Mouse (Mus musculus) intestine, embryonic 16.5 days (tissue): ENCODE data around the gene Palm3. TPM values are rescaled to one million over a fixed set of nuclear protein-coding genes. Genes with fewer than 3 reads are reported as not detected.
"Not testable (repeated sequence)": the region's sequence is repeated elsewhere in the genome, so short reads cannot be mapped to it uniquely, and the experiment has no call there.

Source experiments
- ATAC-seq: fragments of 200-750 bp; cut with Nextera tagmentation; 2 replicates; pipeline ENCODE4 v1.8.0; 2017; ENCODE audit warnings: moderate TSS enrichment, moderate library complexity
- H3K27ac ChIP-seq: fragments of 300-500 bp; sonication (generic); 2 replicates; pipeline ENCODE4 v1.5.1; 2014; ENCODE audit warnings: mild to moderate bottlenecking, low read length
- H3K27me3 ChIP-seq: fragments of 300-500 bp; sonication (generic); replicated peaks from 2 replicates; pipeline ENCODE4 v1.6.1; 2014; ENCODE audit warnings: low read length, control low read depth, mixed read lengths; ENCODE audit not compliant: control insufficient read depth, insufficient read depth
- H3K36me3 ChIP-seq: fragments of 300-500 bp; sonication (generic); 2 replicates; pipeline ENCODE4 v1.6.1; 2014; ENCODE audit warnings: low read length, control low read depth; ENCODE audit not compliant: control insufficient read depth, insufficient read depth
- H3K4me1 ChIP-seq: fragments of 300-500 bp; sonication (generic); 2 replicates; pipeline ENCODE4 v1.6.1; 2014; ENCODE audit warnings: low read length, control low read depth, mixed read lengths; ENCODE audit not compliant: control insufficient read depth, insufficient read depth
- H3K4me2 ChIP-seq: fragments of 300-500 bp; sonication (generic); 2 replicates; pipeline ENCODE4 v1.6.1; 2014; ENCODE audit warnings: low read depth, low read length, control low read depth
- H3K4me3 ChIP-seq: fragments of 300-500 bp; sonication (generic); 2 replicates; pipeline ENCODE4 v1.5.1; 2014; ENCODE audit warnings: mild to moderate bottlenecking, low read length
- H3K9ac ChIP-seq: fragments of 300-500 bp; sonication (generic); 2 replicates; pipeline ENCODE4 v1.6.1; 2014; ENCODE audit warnings: low read depth, low read length
- H3K9me3 ChIP-seq: fragments of 300-500 bp; sonication (generic); 2 replicates; pipeline ENCODE4 v1.6.1; 2016; ENCODE audit warnings: low read length, control low read depth; ENCODE audit not compliant: control insufficient read depth
- WGBS: fragments of 180-500 bp; shearing (Covaris S2); extraction: QIAGEN DNeasy Blood & Tissue Kit; methylation state at CpG from one replicate; pipeline ENCODE4 v1.1.7; 2014; 5-methylcytosine and 5-hydroxymethylcytosine counted together
- polyA plus RNA-seq: library from polyadenylated mRNA; unstranded; fragments of >200 nt; fragmentation: Nextera tagmentation; extraction: Ambion mirVana; gene quantifications from 2 replicates; pipeline ENCODE4 v1.2.1, GENCODE M21; 2015

Gene Palm3
- polyA plus RNA-seq, 1 experiment from 2014 or later, result 6.4 TPM

DNA sequence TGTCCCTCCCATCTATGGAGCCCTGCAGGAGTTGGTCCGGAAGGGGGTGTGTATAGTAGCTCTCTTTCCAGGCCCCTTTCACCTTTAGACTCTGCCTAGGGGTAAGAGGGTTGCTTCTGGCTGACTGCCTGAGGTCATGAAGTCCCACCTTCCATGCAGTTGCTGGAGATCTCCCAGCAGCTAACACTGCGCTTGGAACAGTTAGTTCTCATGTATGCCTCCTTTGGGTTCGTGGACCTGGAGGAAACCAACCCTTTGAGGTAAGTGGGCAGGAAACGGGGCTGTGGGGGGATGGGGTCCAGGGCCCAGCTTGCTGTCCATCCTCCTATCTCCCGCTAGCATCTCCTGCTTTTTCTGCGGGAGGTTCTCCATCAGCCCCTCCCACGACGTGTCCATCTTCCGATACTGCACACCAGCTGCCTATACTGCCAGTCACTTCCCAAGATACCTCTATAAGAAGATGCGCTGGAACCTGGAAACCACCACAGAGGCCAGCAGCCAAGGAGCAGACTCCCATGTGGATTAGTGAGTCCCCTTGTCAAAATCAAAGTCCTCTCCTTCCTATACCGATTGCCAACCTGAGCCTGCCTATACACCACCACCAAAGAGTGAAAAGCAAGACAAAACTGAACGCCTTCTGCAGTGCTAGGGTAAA, 18.2 kb upstream of the Palm3 start:
- Histone ChIP-seq H3K36me3 (no peaks in the 10 kb centered on the region), H3K9ac (0 out of 2 replicates have a peak overlapping the region, but pooled peaks have one; percentile 3), H3K27me3 (no peaks in the 10 kb centered on the region), H3K9me3 (no peaks in the 10 kb centered on the region), H3K4me2 (0 out of 2 replicates have a peak overlapping the region, but pooled peaks have one; percentile 92), H3K4me1 (peaks cover 36% of the 10 kb centered on the region), H3K27ac (peak overlapping the region; percentile 12; the same call in 1 of the 2 replicates), H3K4me3 (no peak overlapping the region)
- no peak for ATAC-seq
- 67% methylated on average over 12 of the region's 12 CpGs for WGBS

- Histone ChIP-seq H3K4me2 (peak overlapping the region; percentile 92), H3K9ac (peak overlapping the region; percentile 83), H3K27me3 (no peaks in the 10 kb centered on the region), H3K27ac (peak overlapping the region; percentile 89; the same call in 1 of the 2 replicates), H3K4me3 (peak overlapping the region; percentile 66), H3K9me3 (no peaks in the 10 kb centered on the region), H3K4me1 (peaks cover 36% of the 10 kb centered on the region), H3K36me3 (no peaks in the 10 kb centered on the region)
- WGBS, result 74% methylated on average over 6 of the region's 6 CpGs
- ATAC-seq, result no peak
These were observed 17.5 kb upstream of the Palm3 start for GRCm38 (mm10) chr8:84003612-84004246.

DNA sequence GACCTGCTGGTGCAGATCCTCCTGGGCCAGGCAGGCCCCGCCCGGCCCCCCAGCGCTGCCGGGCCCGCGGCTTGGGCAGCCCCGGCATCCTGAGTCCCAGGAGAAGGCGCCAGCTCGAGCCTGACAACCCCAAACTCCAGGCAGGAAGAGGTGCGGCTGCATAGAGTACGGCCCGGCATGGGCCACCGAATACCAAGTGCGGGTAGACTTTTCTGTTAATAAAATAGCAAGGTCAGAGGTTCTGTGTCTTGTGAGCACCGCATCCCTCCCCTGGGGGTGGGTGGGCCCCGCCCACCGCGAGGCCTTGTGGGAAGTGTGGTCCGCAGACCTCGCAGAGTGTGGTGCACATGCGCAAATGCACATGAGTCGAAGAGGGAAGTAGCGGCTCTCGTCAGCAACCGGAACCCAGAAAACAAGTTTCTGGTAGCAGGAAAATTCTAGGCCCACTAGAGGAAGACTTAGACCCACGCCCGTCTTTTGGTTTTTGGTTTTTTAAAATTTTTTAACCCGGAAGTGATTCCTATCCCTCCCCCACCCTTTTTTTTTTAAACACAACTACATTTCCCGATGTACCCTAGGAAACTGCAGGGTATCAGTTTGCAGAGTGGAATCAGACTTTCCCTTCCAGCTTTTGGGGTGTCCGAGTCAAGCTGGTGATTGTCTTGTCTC, 16.6 kb upstream of the Palm3 start:
- ATAC-seq, result peak; percentile 88
- H3K4me1 ChIP-seq, result peaks cover 26% of the 10 kb centered on the region
- H3K9ac ChIP-seq, result peak overlapping the region; percentile 83
- WGBS, result under 1% methylated on average over 30 of the region's 30 CpGs
- peak overlapping the region; percentile 66 for H3K4me3 ChIP-seq
- H3K4me2 ChIP-seq, result peak overlapping the region; percentile 92
- H3K27ac ChIP-seq, result peak overlapping the region; percentile 89
- H3K27me3 ChIP-seq, result no peaks in the 10 kb centered on the region
- H3K36me3 ChIP-seq, result no peaks in the 10 kb centered on the region
- no peaks in the 10 kb centered on the region for H3K9me3 ChIP-seq

DNA sequence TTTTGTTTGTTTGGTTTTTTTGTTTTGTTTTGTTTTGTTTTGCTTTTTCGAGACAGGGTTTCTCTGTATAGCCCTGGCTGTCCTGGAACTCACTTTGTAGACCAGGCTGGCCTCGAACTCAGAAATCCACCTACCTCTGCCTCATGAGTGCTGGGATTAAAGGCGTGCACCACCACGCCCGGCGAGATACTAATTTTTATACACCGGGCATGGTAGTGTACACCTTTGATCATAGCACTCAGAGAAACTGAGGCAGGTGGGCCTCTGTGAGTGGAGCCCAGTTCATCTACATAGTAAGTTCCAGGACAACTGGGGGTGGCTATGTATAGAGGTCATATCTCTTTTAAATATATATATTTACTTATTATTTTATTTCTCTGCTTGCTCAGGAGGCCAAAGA, 15.8 kb upstream of the Palm3 start:
- Histone ChIP-seq H3K4me1 (peaks cover 30% of the 10 kb centered on the region), H3K4me2 (peak overlapping the region; percentile 92; the same call in 1 of the 2 replicates)
- not testable (repeated sequence) for ATAC-seq, H3K27me3 ChIP-seq, H3K36me3 ChIP-seq, H3K9ac ChIP-seq, H3K4me3 ChIP-seq, H3K9me3 ChIP-seq, H3K27ac ChIP-seq
- WGBS, result 95% methylated on average over 7 of the region's 7 CpGs

DNA sequence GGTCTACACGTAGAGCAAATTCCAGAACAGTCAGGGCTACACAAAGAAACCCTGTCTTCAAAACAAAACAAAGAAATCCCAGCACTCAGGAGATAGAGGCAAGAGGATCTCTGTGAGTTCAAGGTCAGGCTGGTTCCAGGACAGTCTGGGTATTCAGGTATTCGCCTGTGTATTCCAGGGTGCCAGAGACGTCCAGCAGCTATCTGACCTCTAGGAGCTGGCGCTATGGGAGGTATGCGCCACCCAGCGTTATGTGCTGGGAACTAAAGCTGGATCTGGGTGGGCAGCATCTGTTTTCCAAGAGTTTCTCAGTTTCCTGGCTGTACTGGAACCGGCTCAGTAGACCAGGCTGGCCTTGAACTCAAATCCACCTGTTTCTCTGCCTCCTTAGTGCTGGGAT, 12.9 kb upstream of the Palm3 start:
- Histone ChIP-seq H3K9me3 (no peaks in the 10 kb centered on the region), H3K4me2 (no peak overlapping the region), H3K4me1 (peaks cover 39% of the 10 kb centered on the region), H3K9ac (no peak overlapping the region), H3K27me3 (peaks cover 27% of the 10 kb centered on the region), H3K27ac (no peak overlapping the region), H3K36me3 (no peaks in the 10 kb centered on the region), H3K4me3 (no peak overlapping the region)
- no peak for ATAC-seq
- WGBS, result 34% methylated on average over 7 of the region's 7 CpGs

- H3K9ac ChIP-seq, result no peak overlapping the region
- no peak for ATAC-seq
- peaks cover 29% of the 10 kb centered on the region for H3K4me1 ChIP-seq
- H3K27me3 ChIP-seq, result peaks cover 27% of the 10 kb centered on the region
- H3K4me2 ChIP-seq, result no peak overlapping the region
- peak overlapping the region; percentile 7; the same call in 1 of the 2 replicates for H3K4me3 ChIP-seq
- no peaks in the 10 kb centered on the region for H3K36me3 ChIP-seq
- 2% methylated on average over 11 of the region's 11 CpGs for WGBS
- H3K9me3 ChIP-seq, result no peaks in the 10 kb centered on the region
- no peak overlapping the region for H3K27ac ChIP-seq
These were observed 11.4 kb upstream of the Palm3 start for GRCm38 (mm10) chr8:84009876-84010275.

DNA sequence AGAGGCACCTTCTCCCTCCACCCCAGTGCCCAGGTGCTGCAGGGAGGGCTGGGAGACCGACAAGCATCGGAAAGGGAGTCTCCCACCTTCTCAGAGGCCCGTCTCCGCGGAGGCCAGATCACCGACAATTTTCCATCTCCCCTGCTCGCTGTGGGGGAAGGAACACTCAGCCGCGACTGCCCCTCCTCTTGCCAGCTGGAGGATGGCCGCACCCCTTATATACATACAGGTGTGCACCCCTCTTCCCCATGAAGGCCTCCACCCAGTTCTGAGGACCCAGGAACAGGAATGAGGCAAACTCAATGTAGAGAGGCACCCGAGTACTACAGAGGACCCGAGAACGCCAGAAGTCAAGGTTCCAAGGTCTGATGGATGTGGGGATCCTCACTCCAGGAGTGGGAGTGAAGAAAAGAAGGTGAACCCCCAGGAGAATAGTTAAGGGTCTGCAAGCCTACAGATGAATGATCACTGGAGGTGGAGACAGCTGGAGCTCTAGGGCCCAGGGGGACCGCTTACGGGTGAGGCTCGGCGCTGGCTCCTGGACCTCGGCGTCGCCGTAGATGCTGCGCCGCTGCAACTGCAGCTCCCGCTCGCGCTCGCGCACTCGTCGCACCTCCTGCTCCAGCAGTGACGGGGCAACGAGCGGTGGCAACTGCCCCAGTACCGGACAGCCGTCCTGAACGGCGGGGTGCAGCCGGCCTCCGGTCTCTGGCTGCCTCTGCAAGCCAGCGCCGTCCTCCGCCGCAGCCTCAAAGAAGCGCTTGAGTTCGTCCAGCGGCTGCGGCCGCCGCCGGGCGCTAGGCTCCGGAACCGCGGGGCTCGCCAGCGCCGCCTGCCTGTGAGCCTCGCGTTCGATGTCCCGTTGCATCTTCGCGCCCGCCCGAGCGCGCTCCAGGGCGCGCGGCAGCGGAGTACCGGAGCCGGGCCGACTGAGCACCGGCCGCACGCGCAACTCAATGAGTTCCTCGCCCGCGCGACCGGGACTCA, 10.4 kb upstream of the Palm3 start:
- ATAC-seq, result peak; percentile 58
- Histone ChIP-seq H3K9ac (peak overlapping the region; percentile 66), H3K4me1 (peaks cover 26% of the 10 kb centered on the region), H3K27ac (peak overlapping the region; percentile 27; the same call in 1 of the 2 replicates), H3K36me3 (no peaks in the 10 kb centered on the region), H3K4me3 (peak overlapping the region; percentile 59), H3K27me3 (peaks cover 27% of the 10 kb centered on the region), H3K9me3 (no peaks in the 10 kb centered on the region), H3K4me2 (peak overlapping the region; percentile 99)
- WGBS, result 1% methylated on average over 77 of the region's 83 CpGs

- peak within 1 kb of the TSS; percentile 27; the same call in 1 of the 2 replicates for H3K27ac ChIP-seq
- peak; percentile 83 for ATAC-seq
- peak within 1 kb of the TSS; percentile 99 for H3K4me2 ChIP-seq
- H3K27me3 ChIP-seq, result peaks cover 27% of the 10 kb centered on the region
- no peaks in the 10 kb centered on the region for H3K9me3 ChIP-seq
- H3K9ac ChIP-seq, result peak within 1 kb of the TSS; percentile 66
- peaks cover 26% of the 10 kb centered on the region for H3K4me1 ChIP-seq
- no peaks in the 10 kb centered on the region for H3K36me3 ChIP-seq
- under 1% methylated on average over 45 of the region's 45 CpGs for WGBS
- peak within 1 kb of the TSS; percentile 59 for H3K4me3 ChIP-seq
These were observed 9.4 kb upstream of the Palm3 start, which contains the start of gene 2210011C24Rik for GRCm38 (mm10) chr8:84011705-84012498. TSS of gene 2210011C24Rik (minus strand) at chr8:84012171.
